10 mouse cellular contexts compared by ENCODE assay signal in the genomic region with DNA sequence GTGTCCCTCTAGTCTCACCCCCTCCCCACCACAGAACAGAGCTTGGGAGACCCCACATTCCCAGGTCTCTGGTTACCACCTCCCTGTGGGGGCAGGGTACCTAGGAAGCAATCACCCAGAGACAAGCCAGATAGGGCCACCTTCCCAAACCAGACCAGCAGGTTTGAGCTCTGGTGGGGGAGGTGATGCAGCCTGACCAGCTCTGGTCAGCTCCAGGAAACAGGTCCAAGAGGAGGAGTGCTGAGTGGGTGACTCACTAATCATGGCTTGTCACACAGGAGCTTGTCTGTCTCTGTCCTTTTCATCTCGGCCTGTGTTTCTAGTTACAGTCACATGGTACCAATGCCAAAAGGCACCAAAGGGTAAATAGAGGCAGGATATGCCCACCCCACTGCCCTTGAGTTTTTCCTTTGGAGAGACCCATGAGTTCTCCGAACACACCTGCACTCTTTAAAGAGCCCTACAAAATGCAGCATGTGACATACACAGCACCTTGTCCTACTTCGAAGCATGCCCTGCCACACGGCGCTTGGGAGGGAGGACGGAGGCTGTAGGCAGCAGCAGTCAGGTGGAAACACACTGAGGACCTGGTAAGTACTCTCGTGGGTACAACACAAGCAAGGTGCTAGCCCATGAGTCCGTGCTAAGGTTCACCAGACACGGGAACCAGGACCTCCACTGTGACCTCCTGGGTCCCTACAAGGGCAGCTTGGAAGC. TPM values are rescaled to one million over a fixed set of nuclear protein-coding genes. Genes with fewer than 3 reads are reported as not detected.
DNase-seq lines count a peak whose midpoint lies in the region; ATAC-seq lines count a peak whose summit lies in the region.
"Had no signal": no experiment of that assay in that cellular context is flagged by ENCODE, and none has a peak within 500 bp of the region (broad histone marks: within the 10 kb centered on the region; RNA-seq: fewer than 3 reads in every experiment).

No protein-coding gene starts in this region.

- no peak for ATAC-seq in limb, embryonic 12.5 days (ENCODE audit: insufficient number of reproducible peaks, insufficient read depth, low FRiP score, low TSS enrichment, low read depth)
- ATAC-seq in embryonic facial prominence, embryonic 14.5 days (ENCODE audit: low read depth): peak; percentile 51; the same call in 1 of the 2 replicates
- ATAC-seq in stomach, embryonic 15.5 days (ENCODE audit: insufficient read depth, low FRiP score, low read depth): peak; percentile 65
- ATAC-seq: midbrain, embryonic 13.5 days had no signal

- peak overlapping the region; percentile 59 for H3K27ac ChIP-seq in limb, embryonic 12.5 days
- no peak overlapping the region for H3K27ac ChIP-seq in limb, embryonic 10.5 days
- peak overlapping the region; percentile 70; the same call in 1 of the 2 replicates for H3K27ac ChIP-seq in embryonic facial prominence, embryonic 14.5 days (replicated peaks; ENCODE audit: low read depth, low read length)
- H3K27ac ChIP-seq in stomach, embryonic 15.5 days: peak overlapping the region; percentile 92
- H3K27ac ChIP-seq: midbrain, embryonic 13.5 days had no signal

- intact Hi-C loops in left cerebral cortex, postnatal 10 days (cut with DNase I): no loop called here

- H3K4me1 ChIP-seq in limb, embryonic 12.5 days (replicated peaks): peaks cover 42% of the 10 kb centered on the region
- H3K4me1 ChIP-seq in limb, embryonic 10.5 days: peaks cover 44% of the 10 kb centered on the region
- H3K4me1 ChIP-seq in embryonic facial prominence, embryonic 14.5 days (ENCODE audit: control insufficient read depth, insufficient read depth, low read length): peaks cover 21% of the 10 kb centered on the region
- peaks cover 68% of the 10 kb centered on the region for H3K4me1 ChIP-seq in stomach, embryonic 15.5 days

- H3K9me3 ChIP-seq in limb, embryonic 12.5 days: no peaks in the 10 kb centered on the region
- H3K9me3 ChIP-seq in limb, embryonic 10.5 days (replicated peaks): no peaks in the 10 kb centered on the region
- H3K9me3 ChIP-seq in embryonic facial prominence, embryonic 14.5 days (ENCODE audit: control insufficient read depth, low read length): no peaks in the 10 kb centered on the region
- H3K9me3 ChIP-seq in stomach, embryonic 15.5 days: no peaks in the 10 kb centered on the region
- H3K9me3 ChIP-seq: midbrain, embryonic 13.5 days had no signal

- peaks cover 6% of the 10 kb centered on the region; the same call in 1 of the 2 replicates for H3K36me3 ChIP-seq in limb, embryonic 12.5 days
- H3K36me3 ChIP-seq in limb, embryonic 10.5 days: peaks cover 19% of the 10 kb centered on the region
- H3K36me3 ChIP-seq in embryonic facial prominence, embryonic 14.5 days (ENCODE audit: control insufficient read depth, insufficient read depth, low read length): no peaks in the 10 kb centered on the region
- H3K36me3 ChIP-seq in stomach, embryonic 15.5 days: no peaks in the 10 kb centered on the region
- H3K36me3 ChIP-seq: midbrain, embryonic 13.5 days had no signal

- DNase-seq in limb, embryonic 10.5 days (ENCODE audit: low spot score): no peak
- peak; percentile 62 for DNase-seq in embryonic facial prominence, embryonic 14.5 days (ENCODE audit: low spot score)
- DNase-seq in kidney, postnatal 25 days: peak; percentile 72 to 89
- DNase-seq in thymus, postnatal 0 days (ENCODE audit: low spot score): no peak
- no peak for DNase-seq in left cerebral cortex, postnatal 10 days (ENCODE audit: extremely low spot score in 1 of 2, low spot score in 2 of 2)
- DNase-seq: gastrocnemius, postnatal 36 days had no signal

- WGBS in limb, embryonic 12.5 days: 76% methylated on average over 9 of the region's 9 CpGs
- WGBS in limb, embryonic 10.5 days: 79% methylated on average over 9 of the region's 9 CpGs
- 70% methylated on average over 9 of the region's 9 CpGs for WGBS in embryonic facial prominence, embryonic 14.5 days
- WGBS in stomach, embryonic 15.5 days: 54% methylated on average over 9 of the region's 9 CpGs

- no peak overlapping the region for H3K4me2 ChIP-seq in limb, embryonic 12.5 days
- H3K4me2 ChIP-seq in embryonic facial prominence, embryonic 14.5 days (ENCODE audit: low read depth, low read length): no peak overlapping the region
- H3K4me2 ChIP-seq in stomach, embryonic 15.5 days: peak overlapping the region; percentile 31; the same call in 1 of the 2 replicates
- H3K4me2 ChIP-seq: midbrain, embryonic 13.5 days had no signal

- H3K27me3 ChIP-seq in limb, embryonic 12.5 days: no peaks in the 10 kb centered on the region
- no peaks in the 10 kb centered on the region for H3K27me3 ChIP-seq in limb, embryonic 10.5 days (ENCODE audit: low read depth, poor library complexity, severe bottlenecking)
- no peaks in the 10 kb centered on the region for H3K27me3 ChIP-seq in embryonic facial prominence, embryonic 14.5 days (replicated peaks; ENCODE audit: control insufficient read depth, insufficient read depth, low read length)
- H3K27me3 ChIP-seq in stomach, embryonic 15.5 days (replicated peaks): no peaks in the 10 kb centered on the region
- H3K27me3 ChIP-seq: midbrain, embryonic 13.5 days had no signal

- H3K4me3 ChIP-seq in limb, embryonic 12.5 days (replicated peaks): no peak overlapping the region
- H3K4me3 ChIP-seq in limb, embryonic 10.5 days: no peak overlapping the region
- no peak overlapping the region for H3K4me3 ChIP-seq in embryonic facial prominence, embryonic 14.5 days (ENCODE audit: low read depth, low read length)
- no peak overlapping the region for H3K4me3 ChIP-seq in stomach, embryonic 15.5 days (replicated peaks)
- H3K4me3 ChIP-seq: midbrain, embryonic 13.5 days had no signal

- H3K9ac ChIP-seq in limb, embryonic 12.5 days (replicated peaks): no peak overlapping the region
- H3K9ac ChIP-seq in embryonic facial prominence, embryonic 14.5 days (ENCODE audit: low read depth, low read length): no peak overlapping the region
- H3K9ac ChIP-seq in stomach, embryonic 15.5 days: no peak overlapping the region

RNA-seq across cellular contexts. Expression of a gene that starts 20.0 kb away (rescaled TPM):
- 30.5 and 36.0 TPM in 2 replicates for polyA plus RNA-seq in limb, embryonic 12.5 days (2016; fragmentation: Nextera tagmentation; extraction: Ambion mirVana)
- 38.2 and 40.2 TPM in 2 replicates for polyA plus RNA-seq in limb, embryonic 10.5 days (2016; fragmentation: Nextera tagmentation; extraction: Ambion mirVana)
- polyA plus RNA-seq in embryonic facial prominence, embryonic 14.5 days (2014; fragmentation: Nextera tagmentation; extraction: Ambion mirVana): 31.5 and 33.8 TPM in 2 replicates
- polyA plus RNA-seq in stomach, embryonic 15.5 days (2015; fragmentation: Nextera tagmentation; extraction: Ambion mirVana): 18.5 and 22.1 TPM in 2 replicates
- polyA plus RNA-seq in thymus, postnatal 0 days (2015; fragmentation: Nextera tagmentation; extraction: Ambion mirVana): 10.5 and 10.9 TPM in 2 replicates
- 10 to 100 TPM; 55.9 to 58.4 TPM for total RNA-seq in left cerebral cortex, postnatal 10 days (2021)

RNA-seq across cellular contexts. Expression of a gene that starts 20.0 kb away (rescaled TPM):
- polyA plus RNA-seq in limb, embryonic 12.5 days (2016; fragmentation: Nextera tagmentation; extraction: Ambion mirVana): 42.4 and 44.1 TPM in 2 replicates
- 64.9 and 69.8 TPM in 2 replicates for polyA plus RNA-seq in limb, embryonic 10.5 days (2016; fragmentation: Nextera tagmentation; extraction: Ambion mirVana)
- polyA plus RNA-seq in embryonic facial prominence, embryonic 14.5 days (2014; fragmentation: Nextera tagmentation; extraction: Ambion mirVana): 20.7 and 23.5 TPM in 2 replicates
- polyA plus RNA-seq in stomach, embryonic 15.5 days (2015; fragmentation: Nextera tagmentation; extraction: Ambion mirVana): 50.2 and 56.0 TPM in 2 replicates
- polyA plus RNA-seq in thymus, postnatal 0 days (2015; fragmentation: Nextera tagmentation; extraction: Ambion mirVana): 15.4 and 20.3 TPM in 2 replicates
- 1 to 10 TPM; 7.7 to 8.2 TPM for total RNA-seq in left cerebral cortex, postnatal 10 days (2021)

RNA-seq across cellular contexts. Expression of a gene that starts 30.9 kb away (rescaled TPM):
- not detected in 2 replicates for polyA plus RNA-seq in limb, embryonic 12.5 days (2016; fragmentation: Nextera tagmentation; extraction: Ambion mirVana)
- not detected in 2 replicates for polyA plus RNA-seq in limb, embryonic 10.5 days (2016; fragmentation: Nextera tagmentation; extraction: Ambion mirVana)
- polyA plus RNA-seq in embryonic facial prominence, embryonic 14.5 days (2014; fragmentation: Nextera tagmentation; extraction: Ambion mirVana): 0.17 and 0.43 TPM in 2 replicates
- polyA plus RNA-seq in stomach, embryonic 15.5 days (2015; fragmentation: Nextera tagmentation; extraction: Ambion mirVana): 2.4 and 6.1 TPM in 2 replicates
- 0.27 and 0.64 TPM in 2 replicates for polyA plus RNA-seq in thymus, postnatal 0 days (2015; fragmentation: Nextera tagmentation; extraction: Ambion mirVana)
- total RNA-seq in left cerebral cortex, postnatal 10 days (2021): under 1 TPM in 1 of 2 experiments, not detected in 1; 0.21 TPM
- total RNA-seq: gastrocnemius, postnatal 36 days had no signal
- polyA plus RNA-seq: midbrain, embryonic 13.5 days had no signal

RNA-seq across cellular contexts. Expression of a gene that starts 37.3 kb away (rescaled TPM):
- polyA plus RNA-seq in limb, embryonic 12.5 days (2016; fragmentation: Nextera tagmentation; extraction: Ambion mirVana): not detected in 2 replicates
- polyA plus RNA-seq in limb, embryonic 10.5 days (2016; fragmentation: Nextera tagmentation; extraction: Ambion mirVana): not detected in 2 replicates
- polyA plus RNA-seq in embryonic facial prominence, embryonic 14.5 days (2014; fragmentation: Nextera tagmentation; extraction: Ambion mirVana): not detected in 2 replicates
- polyA plus RNA-seq in stomach, embryonic 15.5 days (2015; fragmentation: Nextera tagmentation; extraction: Ambion mirVana): 103 and 114 TPM in 2 replicates
- 0.27 and 1.1 TPM in 2 replicates for polyA plus RNA-seq in thymus, postnatal 0 days (2015; fragmentation: Nextera tagmentation; extraction: Ambion mirVana)
- total RNA-seq in left cerebral cortex, postnatal 10 days (2021): not detected
- total RNA-seq: gastrocnemius, postnatal 36 days had no signal
- polyA plus RNA-seq: brain, embryonic 14.5 days; midbrain, embryonic 13.5 days had no signal

RNA-seq across cellular contexts. Expression of a gene that starts 53.1 kb away (rescaled TPM):
- polyA plus RNA-seq in limb, embryonic 12.5 days (2016; fragmentation: Nextera tagmentation; extraction: Ambion mirVana): not detected in 2 replicates
- not detected in 2 replicates for polyA plus RNA-seq in limb, embryonic 10.5 days (2016; fragmentation: Nextera tagmentation; extraction: Ambion mirVana)
- 0.10 and 0.40 TPM in 2 replicates for polyA plus RNA-seq in embryonic facial prominence, embryonic 14.5 days (2014; fragmentation: Nextera tagmentation; extraction: Ambion mirVana)
- 0.08 TPM in 1 of 2 replicates, not detected in the other for polyA plus RNA-seq in stomach, embryonic 15.5 days (2015; fragmentation: Nextera tagmentation; extraction: Ambion mirVana)
- polyA plus RNA-seq in thymus, postnatal 0 days (2015; fragmentation: Nextera tagmentation; extraction: Ambion mirVana): 0.06 and 0.07 TPM in 2 replicates
- total RNA-seq in left cerebral cortex, postnatal 10 days (2021): 1 to 10 TPM in 1 of 2 experiments, under 1 TPM in 1; 0.55 to 1.8 TPM
- total RNA-seq: gastrocnemius, postnatal 36 days had no signal
- polyA plus RNA-seq: midbrain, embryonic 13.5 days had no signal

Comparison
In these comparisons a context has a peak if more than half of its experiments do, and no peak if none do; other contexts are left out.
1. DNase-seq: peak in embryonic facial prominence, embryonic 14.5 days (single experiment) and kidney, postnatal 25 days (2 of 2); none in limb, embryonic 10.5 days (single experiment), thymus, postnatal 0 days (single experiment) and left cerebral cortex, postnatal 10 days (0 of 2).